Mouse (Mus musculus) G1E (cell line): ENCODE results near the gene Rhebl1. TPM values are rescaled to one million over a fixed set of nuclear protein-coding genes. Genes with fewer than 3 reads are reported as not detected.

Source experiments
- ATAC-seq: 2 replicates; pipeline ENCODE4 v1.8.0; 2016; ENCODE audit warnings: mild to moderate bottlenecking; ENCODE audit not compliant: insufficient number of reproducible peaks, poor library complexity, low FRiP score, severe bottlenecking; ENCODE audit errors: extremely low read depth
- DNase-seq: peaks from one replicate; pipeline ENCODE4 v3.0.0; 2012; ENCODE audit warnings: low spot score
- H3K27me3 ChIP-seq: 2 replicates; pipeline ENCODE4 v1.6.1; 2012; ENCODE audit warnings: mild to moderate bottlenecking, low read length, inconsistent platforms; ENCODE audit not compliant: insufficient read depth
- H3K36me3 ChIP-seq: replicated peaks from 2 replicates; pipeline ENCODE3; 2012; ENCODE audit warnings: mild to moderate bottlenecking, inconsistent platforms
- H3K4me1 ChIP-seq: 2 replicates; pipeline ENCODE4 v1.6.1; 2012; ENCODE audit warnings: low read depth, low read length, inconsistent platforms, mixed read lengths; ENCODE audit not compliant: insufficient read depth
- H3K4me3 ChIP-seq: 2 replicates; pipeline ENCODE4 v1.5.1; 2012; ENCODE audit warnings: low read depth, mild to moderate bottlenecking, inconsistent platforms, low read length, moderate library complexity, mixed read lengths
- H3K9me3 ChIP-seq: replicated peaks from 2 replicates; pipeline ENCODE4 v1.6.1; 2012; ENCODE audit warnings: inconsistent platforms
- CTCF ChIP-seq: IDR thresholded peaks from 2 replicates; pipeline ENCODE4 v1.5.1; 2012; ENCODE audit warnings: low read depth, low read length, inconsistent platforms, mixed read lengths
- GATA1 ChIP-seq: IDR thresholded peaks from 2 replicates; pipeline ENCODE4 v1.6.1; 2012; ENCODE audit warnings: borderline replicate concordance, low read length, inconsistent platforms, mixed read lengths
- GATA2 ChIP-seq: IDR thresholded peaks from 2 replicates; pipeline ENCODE4 v1.6.1; 2012; ENCODE audit warnings: low read depth, low read length, inconsistent platforms, borderline replicate concordance
- POLR2AphosphoS5 ChIP-seq: IDR thresholded peaks from 2 replicates; pipeline ENCODE4 v1.6.1; 2012; ENCODE audit warnings: low read depth, low read length, inconsistent platforms; ENCODE audit not compliant: insufficient replicate concordance
- TAL1 ChIP-seq: conservative IDR thresholded peaks from 2 replicates; pipeline ENCODE4 v1.6.1; 2012; ENCODE audit warnings: low read depth, low read length, inconsistent platforms, mixed read lengths
- polyA plus RNA-seq: library from polyadenylated mRNA; stranded (reverse); fragments of >175 nt; gene quantifications from 2 replicates; pipeline ENCODE4 v1.2.3, GENCODE M21; 2012
- total RNA-seq, 2 experiments: library from RNA; stranded (forward) in 1 of 2; stranded (reverse) in 1 of 2; fragments of 200-1000 nt in 1 of 2; fragments of >200 nt in 1 of 2; fragmentation: Nextera tagmentation in 1 of 2; gene quantifications; 2 replicates each; pipeline ENCODE4 v1.2.3; 2014 to 2017

Gene Rhebl1
- total and polyA plus RNA-seq, 3 experiments = 2.9 to 8.4 (median 7.8) TPM

DNA sequence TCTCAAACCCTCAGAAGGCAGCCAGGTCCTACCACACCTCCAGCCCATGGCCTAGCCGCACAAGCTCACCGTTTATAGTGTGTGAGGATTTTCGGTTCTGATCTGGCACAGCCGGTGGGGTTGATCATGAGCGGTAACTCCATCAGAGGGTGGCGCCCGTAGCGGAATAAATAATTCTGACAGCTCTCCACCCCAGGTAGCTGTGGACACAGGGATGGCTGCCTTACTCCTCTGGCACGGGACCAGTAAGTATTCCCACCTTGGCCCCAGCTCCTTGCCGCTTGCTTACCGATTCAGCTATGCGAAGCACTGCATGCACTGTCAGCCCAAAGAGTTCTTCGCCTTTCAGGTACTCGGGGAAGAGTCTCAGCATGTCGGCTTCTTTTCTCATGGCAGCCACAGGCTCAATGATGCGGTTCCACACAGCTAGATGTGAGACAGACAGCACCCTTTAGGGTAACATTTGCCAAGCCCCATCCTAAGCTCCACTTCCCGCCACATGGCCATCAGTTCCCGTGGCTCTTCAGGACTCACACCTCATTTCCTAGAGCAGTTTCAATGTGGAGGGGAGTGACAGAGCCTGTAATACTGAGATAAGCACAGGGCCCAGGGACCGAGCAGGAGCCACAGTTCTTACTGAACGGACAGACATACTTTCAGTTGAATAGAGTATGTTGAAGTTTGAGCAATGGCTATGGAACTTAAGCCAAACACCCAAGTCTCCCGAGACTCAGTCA lies 57.2 kb downstream of the Rhebl1 start:
- Histone ChIP-seq H3K9me3 (no peaks in the 10 kb centered on the region), H3K36me3 (peaks cover 94% of the 10 kb centered on the region), H3K4me1 (peaks cover 66% of the 10 kb centered on the region), H3K27me3 (peaks cover 3% of the 10 kb centered on the region; the same call in 1 of the 2 replicates), H3K4me3 (no peak overlapping the region; the same call in 1 of the 2 replicates)
- ATAC-seq = peak; percentile 32; the same call in 1 of the 2 replicates
- TF ChIP-seq TAL1 = peak; percentile 57
- TF ChIP-seq GATA2 = no peak
- TF ChIP-seq CTCF = no peak
- peak; percentile 61 for DNase-seq

- H3K4me3 ChIP-seq = no peak overlapping the region
- peaks cover 3% of the 10 kb centered on the region; the same call in 1 of the 2 replicates for H3K27me3 ChIP-seq
- peaks cover 68% of the 10 kb centered on the region for H3K4me1 ChIP-seq
- ATAC-seq = no peak
- TF ChIP-seq GATA1 = no peak
- TF ChIP-seq TAL1 = no peak
- no peaks in the 10 kb centered on the region for H3K9me3 ChIP-seq
- DNase-seq = no peak
- peaks cover 75% of the 10 kb centered on the region for H3K36me3 ChIP-seq
Observed at GRCm38 (mm10) chr15:98835291-98835690, 59.0 kb downstream of the Rhebl1 start.

DNA sequence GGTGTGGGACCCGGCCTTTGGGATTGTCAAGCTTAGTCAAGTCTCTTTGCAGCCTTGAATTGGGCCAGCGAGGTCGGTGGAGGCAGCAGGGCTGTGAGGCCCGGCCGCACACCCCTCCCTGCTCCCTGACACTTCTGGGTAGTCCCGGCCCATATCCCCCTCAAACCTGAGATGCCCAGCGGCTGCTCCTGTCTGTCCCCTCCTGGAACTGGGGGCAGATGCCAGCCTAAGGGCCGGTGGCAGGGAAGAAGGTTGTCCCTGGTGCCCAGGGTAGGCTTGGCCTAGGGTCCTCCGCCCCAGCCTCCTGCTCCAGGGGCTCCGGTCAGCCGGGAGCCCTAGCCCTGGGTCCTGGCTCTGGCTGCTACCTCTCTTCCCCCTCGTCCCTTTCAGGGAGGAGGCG lies 60.3 kb downstream of the Rhebl1 start:
- Histone ChIP-seq H3K4me1 (peaks cover 71% of the 10 kb centered on the region), H3K36me3 (peaks cover 67% of the 10 kb centered on the region)
- no peak for ATAC-seq

GRCm38 (mm10) chr15:98833281-98833680 lies 61.1 kb downstream of the Rhebl1 start:
- Histone ChIP-seq H3K36me3 (peaks cover 63% of the 10 kb centered on the region), H3K4me3 (peak overlapping the region; percentile 62; the same call in 1 of the 2 replicates), H3K9me3 (no peaks in the 10 kb centered on the region), H3K27me3 (no peaks in the 10 kb centered on the region), H3K4me1 (peaks cover 71% of the 10 kb centered on the region)
- peak; percentile 37 for DNase-seq
- no peak for TF ChIP-seq GATA1
- TF ChIP-seq POLR2AphosphoS5 = no peak
- TF ChIP-seq TAL1 = no peak
- TF ChIP-seq CTCF = no peak
- no peak for TF ChIP-seq GATA2
- ATAC-seq = no peak

More for the DNA sequence above, 60.3 kb downstream of the Rhebl1 start:
- H3K9me3 ChIP-seq = no peaks in the 10 kb centered on the region
- H3K4me3 ChIP-seq = no peak overlapping the region; the same call in 1 of the 2 replicates
- no peak for TF ChIP-seq CTCF
- no peak for TF ChIP-seq POLR2AphosphoS5
- TF ChIP-seq TAL1 = no peak
- TF ChIP-seq GATA2 = no peak
- TF ChIP-seq GATA1 = no peak
- DNase-seq = no peak
- H3K27me3 ChIP-seq = no peaks in the 10 kb centered on the region

DNA sequence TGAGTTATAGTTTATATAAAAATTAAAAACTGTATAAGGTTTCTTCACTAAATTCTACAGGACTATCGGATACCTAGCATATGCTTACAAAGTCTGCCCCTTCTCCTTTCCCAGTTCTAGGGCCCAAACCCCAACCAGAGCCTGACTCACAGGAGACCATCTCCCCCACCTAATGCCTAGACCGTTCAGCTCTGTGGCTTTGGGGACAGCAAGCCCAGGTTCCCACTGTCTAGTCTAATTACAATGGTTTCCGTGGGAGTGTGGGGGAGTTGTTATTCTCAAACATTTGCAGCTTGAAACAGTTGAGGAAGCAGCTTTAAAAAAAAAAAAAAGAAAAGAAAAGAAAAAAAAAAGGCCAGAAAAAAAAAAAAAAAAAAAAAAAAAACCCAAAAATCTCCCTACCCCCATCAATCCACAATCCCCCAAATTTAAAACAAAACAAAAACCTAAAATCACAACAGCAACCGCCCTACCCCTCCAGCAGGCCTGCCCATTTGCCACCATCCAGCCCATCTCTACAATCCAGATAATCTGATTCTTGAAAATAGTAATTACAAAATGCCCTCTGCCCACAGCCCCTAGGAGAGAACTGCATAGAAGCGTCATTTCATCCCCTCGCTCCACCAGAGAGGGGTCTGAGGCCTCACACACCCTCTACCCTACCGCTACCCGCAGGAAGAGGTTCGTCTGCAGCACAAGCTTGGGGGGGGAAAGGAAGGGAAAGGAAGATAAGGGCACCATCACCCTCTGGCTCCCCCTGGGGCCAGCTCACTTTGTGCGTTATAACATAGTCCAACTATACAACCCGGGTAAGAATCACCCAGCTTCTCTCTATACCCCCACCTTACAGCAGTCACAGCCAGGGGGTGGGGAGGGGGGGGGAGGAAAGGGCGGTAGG lies 61.9 kb downstream of the Rhebl1 start:
- Histone ChIP-seq H3K9me3 (no peaks in the 10 kb centered on the region), H3K4me1 (peaks cover 71% of the 10 kb centered on the region), H3K27me3 (no peaks in the 10 kb centered on the region), H3K4me3 (peak overlapping the region; percentile 62; the same call in 1 of the 2 replicates), H3K36me3 (peaks cover 62% of the 10 kb centered on the region)
- TF ChIP-seq TAL1 (peak; percentile 20; the same call in 1 of the 2 replicates), CTCF (no peak), POLR2AphosphoS5 (no peak), GATA2 (no peak), GATA1 (no peak)
- ATAC-seq = peak; percentile 42; the same call in 1 of the 2 replicates
- DNase-seq = peak; percentile 82

DNA sequence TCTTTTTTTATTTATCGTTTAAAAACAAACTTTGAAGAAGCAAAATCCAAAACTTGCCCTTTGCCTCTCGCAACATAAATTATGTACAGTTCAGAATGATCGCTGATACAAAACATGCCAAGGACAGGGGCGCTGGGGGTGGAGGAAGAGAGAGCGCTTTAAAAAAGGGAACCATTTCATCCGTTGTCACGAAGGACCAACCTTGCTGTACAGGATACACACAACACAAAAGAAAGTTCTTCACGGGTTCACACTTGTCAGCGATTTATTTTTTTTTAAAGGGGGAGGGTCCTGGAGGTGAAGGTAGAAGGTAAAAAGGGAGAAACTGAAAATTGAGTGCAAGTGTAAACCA lies 62.7 kb downstream of the Rhebl1 start:
- H3K36me3 ChIP-seq = peaks cover 62% of the 10 kb centered on the region
- TF ChIP-seq TAL1 (no peak), CTCF (no peak), POLR2AphosphoS5 (no peak), GATA2 (no peak), GATA1 (no peak)
- DNase-seq (no peak), ATAC-seq (no peak)
- peaks cover 71% of the 10 kb centered on the region for H3K4me1 ChIP-seq
- H3K9me3 ChIP-seq = no peaks in the 10 kb centered on the region
- peak overlapping the region; percentile 79; the same call in 1 of the 2 replicates for H3K4me3 ChIP-seq
- H3K27me3 ChIP-seq = no peaks in the 10 kb centered on the region
